Mouse (Mus musculus): ENCODE data around the gene Cav3. TPM values are rescaled to one million over a fixed set of nuclear protein-coding genes. Genes with fewer than 3 reads are reported as not detected.

The Cav3 gene
- polyA plus RNA-seq, 1 experiment: 0.09 TPM

DNA sequence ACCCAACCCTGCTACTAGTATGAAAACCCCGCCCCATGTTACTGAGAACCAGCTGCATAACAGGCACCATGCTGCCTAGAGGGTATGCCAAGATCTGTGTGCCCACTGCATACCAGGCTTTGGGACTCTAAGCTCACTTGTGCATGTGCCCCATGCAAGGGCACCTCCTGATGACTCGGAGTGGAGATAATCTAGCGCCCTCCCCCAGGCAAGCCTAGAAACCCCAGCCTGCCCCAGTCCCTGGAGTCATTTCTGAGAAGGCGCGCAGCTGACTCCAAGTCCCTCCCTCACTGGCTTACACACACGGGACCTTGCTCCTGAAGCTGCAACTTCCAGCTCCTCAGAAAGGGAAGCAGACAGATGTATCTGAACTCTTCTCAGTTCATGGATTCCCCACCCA is 4.0 kb downstream of the Cav3 start:
- Histone ChIP-seq H3K27ac (ENCODE audit: insufficient read depth, low read length) (no peak overlapping the region), H3K36me3 (ENCODE audit: control insufficient read depth, insufficient read depth, low read length) (no peaks in the 10 kb centered on the region), H3K4me1 (ENCODE audit: control insufficient read depth, insufficient read depth, insufficient read length) (no peaks in the 10 kb centered on the region), H3K4me3 (ENCODE audit: extremely low read depth, insufficient read depth, insufficient read length) (no peak overlapping the region), H3K27me3 (ENCODE audit: control insufficient read depth, insufficient read depth, low read length) (no peaks in the 10 kb centered on the region)
- TF ChIP-seq CTCF (IDR thresholded peaks at IDR 0.05; ENCODE audit: extremely low read depth, insufficient read depth, insufficient read length, insufficient replicate concordance) (no peak), POLR2A (IDR thresholded peaks at IDR 0.05; ENCODE audit: low read depth, low read length) (no peak)
- WGBS: 69% methylated on average over 6 of the region's 6 CpGs
- DNase-seq (ENCODE audit: low read depth in 1 of 2, low spot score in 2 of 2): no peak

DNA sequence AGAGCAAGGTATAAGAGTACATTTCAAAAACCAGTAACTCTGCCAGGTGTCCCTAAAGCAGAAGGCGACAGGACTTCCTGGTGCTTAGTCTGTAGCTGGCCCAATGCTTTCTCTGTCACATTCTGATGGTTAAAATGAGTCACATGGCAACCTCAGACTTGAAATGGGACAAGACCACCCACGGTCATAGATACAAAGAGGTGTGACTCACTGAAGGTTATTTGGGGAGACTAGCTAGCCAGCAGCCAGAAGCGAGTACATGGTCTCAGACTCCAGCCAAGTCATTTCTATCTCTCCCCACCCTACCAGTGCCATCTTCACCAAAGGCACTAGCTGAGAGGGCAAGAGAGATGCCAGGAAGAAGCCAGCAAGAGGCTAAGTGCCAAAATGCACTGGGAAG is 6.1 kb downstream of the Cav3 start:
- no peak for DNase-seq (ENCODE audit: low read depth in 1 of 2, low spot score in 2 of 2)
- Histone ChIP-seq H3K4me1 (ENCODE audit: control insufficient read depth, insufficient read depth, insufficient read length) (no peaks in the 10 kb centered on the region), H3K4me3 (ENCODE audit: extremely low read depth, insufficient read depth, insufficient read length) (no peak overlapping the region), H3K27me3 (ENCODE audit: control insufficient read depth, insufficient read depth, low read length) (no peaks in the 10 kb centered on the region), H3K36me3 (ENCODE audit: control insufficient read depth, insufficient read depth, low read length) (no peaks in the 10 kb centered on the region), H3K27ac (ENCODE audit: insufficient read depth, low read length) (no peak overlapping the region)
- 78% methylated on average over 3 of the region's 3 CpGs for WGBS
- TF ChIP-seq CTCF (IDR thresholded peaks at IDR 0.05; ENCODE audit: extremely low read depth, insufficient read depth, insufficient read length, insufficient replicate concordance): no peak
- TF ChIP-seq POLR2A (IDR thresholded peaks at IDR 0.05; ENCODE audit: low read depth, low read length): no peak

DNA sequence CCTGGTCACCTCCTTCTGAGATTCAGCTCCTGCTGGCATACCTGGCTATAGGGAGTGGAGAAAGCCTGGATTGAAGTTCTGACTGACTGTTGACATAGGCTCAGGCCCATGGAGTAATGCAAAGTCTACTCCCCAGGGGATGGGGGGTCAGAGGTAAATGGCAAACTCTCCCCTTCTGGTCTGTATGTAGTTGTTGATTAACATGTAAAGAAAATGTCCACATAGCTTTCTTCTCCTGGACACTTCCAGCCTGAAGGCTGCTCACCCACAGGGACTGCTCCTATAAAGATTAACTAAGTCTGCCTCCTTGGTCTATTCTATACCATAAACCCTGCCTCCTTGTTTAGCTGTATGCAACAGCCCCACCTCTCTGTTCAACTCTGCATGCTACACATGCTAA is 6.7 kb downstream of the Cav3 start:
- no peak for DNase-seq (ENCODE audit: low read depth in 1 of 2, low spot score in 2 of 2)

DNA sequence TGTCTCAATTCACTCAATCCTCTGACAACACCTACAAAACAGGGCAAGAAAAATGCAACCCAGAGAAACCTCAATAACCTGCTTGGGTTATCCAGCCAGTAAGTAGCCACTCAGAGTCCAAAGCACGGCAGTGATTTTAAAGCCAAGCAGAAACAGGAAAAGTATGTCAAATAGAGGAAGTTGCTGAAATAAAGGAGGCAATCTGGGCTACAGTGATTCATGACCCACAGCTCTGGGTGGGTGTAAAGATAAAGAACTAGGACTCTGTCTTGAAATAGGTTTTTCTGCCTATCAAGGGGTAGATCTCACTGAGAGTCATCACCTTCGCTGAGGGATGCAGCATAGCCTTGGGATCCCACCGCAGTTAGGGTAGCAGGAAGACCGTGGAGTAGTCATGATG is 12.3 kb downstream of the Cav3 start:
- no peak for DNase-seq (ENCODE audit: low read depth in 1 of 2, low spot score in 2 of 2)
- H3K27ac ChIP-seq (ENCODE audit: insufficient read depth, low read length): no peak overlapping the region
- no peaks in the 10 kb centered on the region for H3K4me1 ChIP-seq (ENCODE audit: control insufficient read depth, insufficient read depth, insufficient read length)
- no peaks in the 10 kb centered on the region for H3K36me3 ChIP-seq (ENCODE audit: control insufficient read depth, insufficient read depth, low read length)
- 24% methylated on average over 4 of the region's 4 CpGs for WGBS
- TF ChIP-seq CTCF (IDR thresholded peaks at IDR 0.05; ENCODE audit: extremely low read depth, insufficient read depth, insufficient read length, insufficient replicate concordance) (no peak), POLR2A (IDR thresholded peaks at IDR 0.05; ENCODE audit: low read depth, low read length) (no peak)
- H3K4me3 ChIP-seq (ENCODE audit: extremely low read depth, insufficient read depth, insufficient read length): no peak overlapping the region
- H3K27me3 ChIP-seq (ENCODE audit: control insufficient read depth, insufficient read depth, low read length): no peaks in the 10 kb centered on the region

More for the DNA sequence above, 6.7 kb downstream of the Cav3 start:
- no peaks in the 10 kb centered on the region for H3K27me3 ChIP-seq (ENCODE audit: control insufficient read depth, insufficient read depth, low read length)
- H3K36me3 ChIP-seq (ENCODE audit: control insufficient read depth, insufficient read depth, low read length): no peaks in the 10 kb centered on the region
- H3K4me1 ChIP-seq (ENCODE audit: control insufficient read depth, insufficient read depth, insufficient read length): no peaks in the 10 kb centered on the region
- H3K27ac ChIP-seq (ENCODE audit: insufficient read depth, low read length): no peak overlapping the region
- TF ChIP-seq CTCF (IDR thresholded peaks at IDR 0.05; ENCODE audit: extremely low read depth, insufficient read depth, insufficient read length, insufficient replicate concordance): no peak
- no peak for TF ChIP-seq POLR2A (IDR thresholded peaks at IDR 0.05; ENCODE audit: low read depth, low read length)
- no peak overlapping the region for H3K4me3 ChIP-seq (ENCODE audit: extremely low read depth, insufficient read depth, insufficient read length)

DNA sequence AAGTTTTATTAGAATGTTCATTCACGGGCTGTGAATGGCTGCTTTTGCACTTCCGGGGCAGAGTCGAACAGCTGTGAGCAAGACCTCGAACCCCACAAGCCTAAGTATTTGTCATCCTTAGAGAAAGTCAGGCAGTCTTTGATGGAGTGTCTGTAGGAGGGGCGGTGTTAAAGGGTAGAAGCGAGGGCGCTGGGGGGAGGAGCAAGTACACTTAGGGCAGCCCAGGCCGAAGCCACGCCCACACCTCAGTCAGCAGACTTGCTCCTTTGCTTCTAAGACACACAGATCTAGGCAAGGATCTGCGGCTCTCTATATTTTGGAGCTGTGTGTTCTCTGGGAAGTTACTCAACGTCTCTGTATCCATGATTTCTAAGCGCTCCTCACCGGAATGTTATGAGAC is 20.6 kb downstream of the Cav3 start:
- no peak overlapping the region for H3K27ac ChIP-seq (ENCODE audit: insufficient read depth, low read length)
- H3K4me1 ChIP-seq (ENCODE audit: control insufficient read depth, insufficient read depth, insufficient read length): no peaks in the 10 kb centered on the region
- no peaks in the 10 kb centered on the region for H3K27me3 ChIP-seq (ENCODE audit: control insufficient read depth, insufficient read depth, low read length)
- no peak for DNase-seq (ENCODE audit: low read depth in 1 of 2, low spot score in 2 of 2)
- H3K4me3 ChIP-seq (ENCODE audit: extremely low read depth, insufficient read depth, insufficient read length): no peak overlapping the region
- H3K36me3 ChIP-seq (ENCODE audit: control insufficient read depth, insufficient read depth, low read length): no peaks in the 10 kb centered on the region
- WGBS: 57% methylated on average over 13 of the region's 13 CpGs
- no peak for TF ChIP-seq CTCF (IDR thresholded peaks at IDR 0.05; ENCODE audit: extremely low read depth, insufficient read depth, insufficient read length, insufficient replicate concordance)
- TF ChIP-seq POLR2A (IDR thresholded peaks at IDR 0.05; ENCODE audit: low read depth, low read length): no peak

DNA sequence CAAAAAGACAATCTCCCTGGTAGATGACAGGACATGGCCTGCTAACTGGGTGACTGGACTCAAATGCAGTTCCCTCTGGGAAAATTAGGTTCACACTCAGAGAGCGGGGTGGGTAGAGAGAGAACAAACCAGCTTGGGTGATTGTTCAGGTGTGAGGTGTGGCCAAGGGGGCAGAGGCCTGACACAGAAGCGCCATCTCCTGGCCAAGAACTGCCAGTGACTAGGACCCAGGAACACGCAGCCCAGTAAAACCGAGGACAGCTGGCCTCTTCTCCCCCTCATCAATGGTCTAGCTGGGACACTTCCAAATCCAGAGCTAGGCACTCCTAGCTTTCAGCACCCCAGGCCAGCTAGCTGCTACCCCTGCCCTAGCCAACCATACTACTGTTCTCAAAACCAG is 25.0 kb downstream of the Cav3 start:
- 6% methylated on average over 4 of the region's 4 CpGs for WGBS
- H3K4me3 ChIP-seq (ENCODE audit: extremely low read depth, insufficient read depth, insufficient read length): no peak overlapping the region
- no peak for TF ChIP-seq POLR2A (IDR thresholded peaks at IDR 0.05; ENCODE audit: low read depth, low read length)
- TF ChIP-seq CTCF (IDR thresholded peaks at IDR 0.05; ENCODE audit: extremely low read depth, insufficient read depth, insufficient read length, insufficient replicate concordance): no peak
- no peak overlapping the region for H3K27ac ChIP-seq (ENCODE audit: insufficient read depth, low read length)
- H3K4me1 ChIP-seq (ENCODE audit: control insufficient read depth, insufficient read depth, insufficient read length): no peaks in the 10 kb centered on the region; the same call in 1 of the 2 replicates
- H3K27me3 ChIP-seq (ENCODE audit: control insufficient read depth, insufficient read depth, low read length): no peaks in the 10 kb centered on the region; the same call in 1 of the 2 replicates
- DNase-seq (ENCODE audit: low read depth in 1 of 2, low spot score in 2 of 2): no peak
- H3K36me3 ChIP-seq (ENCODE audit: control insufficient read depth, insufficient read depth, low read length): no peaks in the 10 kb centered on the region

DNA sequence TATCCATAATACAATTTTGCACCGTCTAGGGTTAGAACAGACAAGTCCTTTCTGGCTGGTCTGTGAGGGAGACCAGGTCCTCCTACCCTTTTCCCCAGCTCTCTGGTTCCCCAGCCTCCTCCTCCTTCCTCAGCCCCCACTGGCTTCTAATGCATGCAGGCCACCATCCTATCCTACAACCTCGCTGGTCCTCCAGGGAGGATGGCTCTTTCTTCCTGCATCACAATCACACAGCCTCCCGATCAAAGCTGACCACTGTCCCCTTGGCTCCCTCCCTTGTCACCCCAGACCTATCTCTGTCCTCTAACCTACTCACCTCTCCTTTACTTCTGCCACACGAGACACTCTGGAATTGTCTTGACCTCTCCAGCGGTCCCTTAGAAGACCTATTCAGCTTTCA is 28.7 kb downstream of the Cav3 start:
- Histone ChIP-seq H3K27me3 (ENCODE audit: control insufficient read depth, insufficient read depth, low read length) (peaks cover 6% of the 10 kb centered on the region; the same call in 1 of the 2 replicates), H3K36me3 (ENCODE audit: control insufficient read depth, insufficient read depth, low read length) (no peaks in the 10 kb centered on the region), H3K4me1 (ENCODE audit: control insufficient read depth, insufficient read depth, insufficient read length) (no peaks in the 10 kb centered on the region; the same call in 1 of the 2 replicates), H3K27ac (ENCODE audit: insufficient read depth, low read length) (no peak overlapping the region), H3K4me3 (ENCODE audit: extremely low read depth, insufficient read depth, insufficient read length) (no peak overlapping the region)
- 82% methylated on average over 5 of the region's 5 CpGs for WGBS
- no peak for TF ChIP-seq POLR2A (IDR thresholded peaks at IDR 0.05; ENCODE audit: low read depth, low read length)
- no peak for TF ChIP-seq CTCF (IDR thresholded peaks at IDR 0.05; ENCODE audit: extremely low read depth, insufficient read depth, insufficient read length, insufficient replicate concordance)
- no peak for DNase-seq (ENCODE audit: low read depth in 1 of 2, low spot score in 2 of 2)

All from spleen, adult 2 months (tissue).